In genomic region chr3:42214624-42215276, GRCm38 (mm10) we compare ENCODE assay signal across 11 mouse cellular contexts.
DNase-seq lines count a peak whose midpoint lies in the region; ATAC-seq lines count a peak whose summit lies in the region.
"Had no signal": no experiment of that assay in that cellular context is flagged by ENCODE, and none has a peak within 500 bp of the region (broad histone marks: within the 10 kb centered on the region; RNA-seq: fewer than 3 reads in every experiment).

No protein-coding gene starts in this region.

- peak; percentile 58; the same call in 1 of the 2 replicates for ATAC-seq in hindbrain, embryonic 11.5 days (ENCODE audit: low FRiP score)
- ATAC-seq in forebrain, embryonic 12.5 days (ENCODE audit: low FRiP score): peak; percentile 51; the same call in 1 of the 2 replicates
- peak; percentile 78 for ATAC-seq in kidney, embryonic 15.5 days (replicated peaks; ENCODE audit: low FRiP score)
- ATAC-seq in neural tube, embryonic 13.5 days (ENCODE audit: low read depth): peak; percentile 40; the same call in 1 of the 2 replicates

- no peaks in the 10 kb centered on the region for H3K36me3 ChIP-seq in hindbrain, embryonic 11.5 days (ENCODE audit: control insufficient read depth, insufficient read depth, low read length)
- no peaks in the 10 kb centered on the region for H3K36me3 ChIP-seq in hindbrain, embryonic 10.5 days
- H3K36me3 ChIP-seq in forebrain, embryonic 12.5 days (replicated peaks): no peaks in the 10 kb centered on the region
- H3K36me3 ChIP-seq in kidney, embryonic 15.5 days: no peaks in the 10 kb centered on the region
- H3K36me3 ChIP-seq in neural tube, embryonic 13.5 days: no peaks in the 10 kb centered on the region
- H3K36me3 ChIP-seq: embryonic facial prominence, embryonic 15.5 days; lung, embryonic 15.5 days had no signal

- H3K9ac ChIP-seq in hindbrain, embryonic 11.5 days (ENCODE audit: low read depth, low read length): no peak overlapping the region
- no peak overlapping the region for H3K9ac ChIP-seq in forebrain, embryonic 12.5 days
- no peak overlapping the region for H3K9ac ChIP-seq in kidney, embryonic 15.5 days
- no peak overlapping the region for H3K9ac ChIP-seq in neural tube, embryonic 13.5 days
- H3K9ac ChIP-seq: embryonic facial prominence, embryonic 15.5 days; lung, embryonic 15.5 days had no signal

- H3K4me2 ChIP-seq in hindbrain, embryonic 11.5 days (replicated peaks; ENCODE audit: low read depth, low read length): no peak overlapping the region
- no peak overlapping the region for H3K4me2 ChIP-seq in forebrain, embryonic 12.5 days
- H3K4me2 ChIP-seq in kidney, embryonic 15.5 days: 0 out of 2 replicates have a peak overlapping the region, but pooled peaks have one; percentile 14
- H3K4me2 ChIP-seq in neural tube, embryonic 13.5 days: peak overlapping the region; percentile 9; the same call in 1 of the 2 replicates
- H3K4me2 ChIP-seq: embryonic facial prominence, embryonic 15.5 days; lung, embryonic 15.5 days had no signal

- 60% methylated on average over 10 of the region's 10 CpGs for WGBS in hindbrain, embryonic 11.5 days
- 67% methylated on average over 10 of the region's 10 CpGs for WGBS in hindbrain, embryonic 10.5 days
- WGBS in forebrain, embryonic 12.5 days: 51% methylated on average over 10 of the region's 10 CpGs
- WGBS in kidney, embryonic 15.5 days: 33% methylated on average over 10 of the region's 10 CpGs
- WGBS in neural tube, embryonic 13.5 days: 32% methylated on average over 10 of the region's 10 CpGs

- H3K27me3 ChIP-seq in hindbrain, embryonic 11.5 days (ENCODE audit: control insufficient read depth, insufficient read depth, low read length): no peaks in the 10 kb centered on the region
- H3K27me3 ChIP-seq in hindbrain, embryonic 10.5 days (ENCODE audit: insufficient read depth, poor library complexity, severe bottlenecking): no peaks in the 10 kb centered on the region
- H3K27me3 ChIP-seq in forebrain, embryonic 12.5 days: no peaks in the 10 kb centered on the region
- H3K27me3 ChIP-seq in kidney, embryonic 15.5 days: no peaks in the 10 kb centered on the region
- no peaks in the 10 kb centered on the region for H3K27me3 ChIP-seq in neural tube, embryonic 13.5 days
- H3K27me3 ChIP-seq: embryonic facial prominence, embryonic 15.5 days; lung, embryonic 15.5 days had no signal

- DNase-seq in hindbrain, embryonic 11.5 days (ENCODE audit: low spot score): peak; percentile 17
- DNase-seq in hindbrain, embryonic 10.5 days (ENCODE audit: low spot score): no peak
- DNase-seq in heart, adult 11 months: no peak
- DNase-seq in layer of hippocampus, postnatal 36 days: no peak
- DNase-seq in testis, postnatal 14 days (ENCODE audit: low spot score): no peak
- DNase-seq: thymus, adult 18-20 months had no signal

- H3K9me3 ChIP-seq in hindbrain, embryonic 11.5 days (ENCODE audit: control insufficient read depth, low read length): no peaks in the 10 kb centered on the region
- H3K9me3 ChIP-seq in hindbrain, embryonic 10.5 days: no peaks in the 10 kb centered on the region
- no peaks in the 10 kb centered on the region for H3K9me3 ChIP-seq in forebrain, embryonic 12.5 days
- H3K9me3 ChIP-seq in kidney, embryonic 15.5 days (replicated peaks): no peaks in the 10 kb centered on the region
- no peaks in the 10 kb centered on the region for H3K9me3 ChIP-seq in neural tube, embryonic 13.5 days
- H3K9me3 ChIP-seq: embryonic facial prominence, embryonic 15.5 days; lung, embryonic 15.5 days had no signal

- H3K27ac ChIP-seq in hindbrain, embryonic 11.5 days (ENCODE audit: low read depth, low read length): no peak overlapping the region
- H3K27ac ChIP-seq in hindbrain, embryonic 10.5 days: no peak overlapping the region
- no peak overlapping the region for H3K27ac ChIP-seq in forebrain, embryonic 12.5 days
- no peak overlapping the region for H3K27ac ChIP-seq in kidney, embryonic 15.5 days
- H3K27ac ChIP-seq in neural tube, embryonic 13.5 days (replicated peaks): 0 out of 2 replicates have a peak overlapping the region, but pooled peaks have one; percentile 23
- H3K27ac ChIP-seq: embryonic facial prominence, embryonic 15.5 days; lung, embryonic 15.5 days had no signal

- no peaks in the 10 kb centered on the region for H3K4me1 ChIP-seq in hindbrain, embryonic 11.5 days (replicated peaks; ENCODE audit: control insufficient read depth, insufficient read depth, low read length)
- no peaks in the 10 kb centered on the region for H3K4me1 ChIP-seq in hindbrain, embryonic 10.5 days (replicated peaks)
- peaks cover 5% of the 10 kb centered on the region; the same call in 1 of the 2 replicates for H3K4me1 ChIP-seq in forebrain, embryonic 12.5 days
- H3K4me1 ChIP-seq in kidney, embryonic 15.5 days: peaks cover 9% of the 10 kb centered on the region; the same call in 1 of the 2 replicates
- H3K4me1 ChIP-seq in neural tube, embryonic 13.5 days (replicated peaks): peaks cover 11% of the 10 kb centered on the region
- H3K4me1 ChIP-seq: embryonic facial prominence, embryonic 15.5 days; lung, embryonic 15.5 days had no signal

- no peak overlapping the region for H3K4me3 ChIP-seq in hindbrain, embryonic 11.5 days (ENCODE audit: low read depth, low read length)
- no peak overlapping the region for H3K4me3 ChIP-seq in hindbrain, embryonic 10.5 days
- H3K4me3 ChIP-seq in forebrain, embryonic 12.5 days (replicated peaks): no peak overlapping the region
- H3K4me3 ChIP-seq in kidney, embryonic 15.5 days (replicated peaks): no peak overlapping the region
- no peak overlapping the region for H3K4me3 ChIP-seq in neural tube, embryonic 13.5 days
- H3K4me3 ChIP-seq: embryonic facial prominence, embryonic 15.5 days; lung, embryonic 15.5 days had no signal

Comparison
In these comparisons a context has a peak if more than half of its experiments do, and no peak if none do; other contexts are left out.
1. H3K4me2 ChIP-seq: peak in kidney, embryonic 15.5 days (single experiment) and neural tube, embryonic 13.5 days (single experiment); none in hindbrain, embryonic 11.5 days (single experiment) and forebrain, embryonic 12.5 days (single experiment).
2. Peak in every context shown above with its lines, with median percentiles within 50 percentile points of each other: ATAC-seq.